Mouse (Mus musculus): ENCODE measurements around the gene Sdk1. TPM values are rescaled to one million over a fixed set of nuclear protein-coding genes. Genes with fewer than 3 reads are reported as not detected.

Sdk1 gene
- polyA plus RNA-seq (2015; fragmentation: Nextera tagmentation; extraction: Ambion mirVana): 1.7 and 1.9 TPM in 2 replicates

GRCm38 (mm10) chr5:141240841-141241543 is at the start of gene Sdk1:
Gene Sdk1, plus strand, starts transcription at chr5:141241490.
- peak within 1 kb of the TSS; percentile 74 for H3K27ac ChIP-seq
- under 1% methylated on average over 48 of the region's 77 CpGs for WGBS

GRCm38 (mm10) chr5:141197278-141197677 is 44.0 kb upstream of the Sdk1 start:
- H3K9ac ChIP-seq: no peak overlapping the region
- no peaks in the 10 kb centered on the region for H3K36me3 ChIP-seq
- no peaks in the 10 kb centered on the region for H3K9me3 ChIP-seq
- H3K4me3 ChIP-seq: no peak overlapping the region
- 22% methylated on average over 4 of the region's 4 CpGs for WGBS
- no peaks in the 10 kb centered on the region for H3K27me3 ChIP-seq
- H3K4me1 ChIP-seq: peaks cover 12% of the 10 kb centered on the region
- H3K27ac ChIP-seq: no peak overlapping the region
- peak overlapping the region; percentile 22; the same call in 1 of the 2 replicates for H3K4me2 ChIP-seq
- no peak for ATAC-seq (ENCODE audit: insufficient number of reproducible peaks, low FRiP score, low TSS enrichment, low read depth)

More at GRCm38 (mm10) chr5:141240841-141241543, at the start of gene Sdk1:
- H3K4me1 ChIP-seq: peaks cover 43% of the 10 kb centered on the region
- peak within 1 kb of the TSS; percentile 76 for H3K9ac ChIP-seq
- H3K27me3 ChIP-seq: peaks cover 32% of the 10 kb centered on the region
- no peaks in the 10 kb centered on the region for H3K36me3 ChIP-seq
- H3K4me3 ChIP-seq: peak within 1 kb of the TSS; percentile 67
- ATAC-seq (ENCODE audit: insufficient number of reproducible peaks, low FRiP score, low TSS enrichment, low read depth): peak; percentile 93
- no peaks in the 10 kb centered on the region for H3K9me3 ChIP-seq
- peak within 1 kb of the TSS; percentile 96 for H3K4me2 ChIP-seq

GRCm38 (mm10) chr5:141202276-141203065 is 38.8 kb upstream of the Sdk1 start:
- Histone ChIP-seq H3K9me3 (no peaks in the 10 kb centered on the region), H3K4me1 (peaks cover 5% of the 10 kb centered on the region; the same call in 1 of the 2 replicates), H3K9ac (no peak overlapping the region), H3K4me2 (no peak overlapping the region), H3K27me3 (no peaks in the 10 kb centered on the region), H3K4me3 (no peak overlapping the region), H3K27ac (peak overlapping the region; percentile 57; the same call in 1 of the 2 replicates), H3K36me3 (no peaks in the 10 kb centered on the region)
- ATAC-seq (ENCODE audit: insufficient number of reproducible peaks, low FRiP score, low TSS enrichment, low read depth): no peak
- 55% methylated on average over 11 of the region's 11 CpGs for WGBS

GRCm38 (mm10) chr5:141207061-141207460 is 34.2 kb upstream of the Sdk1 start:
- Histone ChIP-seq H3K36me3 (no peaks in the 10 kb centered on the region), H3K9ac (no peak overlapping the region), H3K4me1 (peaks cover 5% of the 10 kb centered on the region; the same call in 1 of the 2 replicates), H3K9me3 (no peaks in the 10 kb centered on the region), H3K4me3 (no peak overlapping the region), H3K27me3 (no peaks in the 10 kb centered on the region), H3K4me2 (no peak overlapping the region), H3K27ac (no peak overlapping the region)
- ATAC-seq (ENCODE audit: insufficient number of reproducible peaks, low FRiP score, low TSS enrichment, low read depth): no peak
- 42% methylated on average over 5 of the region's 5 CpGs for WGBS

GRCm38 (mm10) chr5:141225243-141225642 is 16.0 kb upstream of the Sdk1 start:
- Histone ChIP-seq H3K36me3 (no peaks in the 10 kb centered on the region), H3K4me3 (no peak overlapping the region), H3K27ac (no peak overlapping the region), H3K9ac (no peak overlapping the region), H3K27me3 (no peaks in the 10 kb centered on the region), H3K4me2 (no peak overlapping the region), H3K9me3 (no peaks in the 10 kb centered on the region), H3K4me1 (no peaks in the 10 kb centered on the region)
- WGBS: 64% methylated on average over 3 of the region's 3 CpGs
- ATAC-seq (ENCODE audit: insufficient number of reproducible peaks, low FRiP score, low TSS enrichment, low read depth): no peak

GRCm38 (mm10) chr5:141234326-141234725 is 7.0 kb upstream of the Sdk1 start:
- 18% methylated on average over 4 of the region's 4 CpGs for WGBS
- Histone ChIP-seq H3K4me1 (peaks cover 7% of the 10 kb centered on the region; the same call in 1 of the 2 replicates), H3K9me3 (no peaks in the 10 kb centered on the region), H3K27ac (no peak overlapping the region), H3K9ac (no peak overlapping the region), H3K4me3 (no peak overlapping the region), H3K36me3 (no peaks in the 10 kb centered on the region), H3K4me2 (no peak overlapping the region), H3K27me3 (no peaks in the 10 kb centered on the region; the same call in 1 of the 2 replicates)
- ATAC-seq (ENCODE audit: insufficient number of reproducible peaks, low FRiP score, low TSS enrichment, low read depth): no peak

- H3K9ac ChIP-seq: no peak overlapping the region
- H3K4me1 ChIP-seq: peaks cover 43% of the 10 kb centered on the region
- H3K36me3 ChIP-seq: no peaks in the 10 kb centered on the region
- no peaks in the 10 kb centered on the region for H3K9me3 ChIP-seq
- no peak overlapping the region for H3K27ac ChIP-seq
- no peak overlapping the region for H3K4me2 ChIP-seq
- H3K4me3 ChIP-seq: no peak overlapping the region
- 28% methylated on average over 5 of the region's 5 CpGs for WGBS
- H3K27me3 ChIP-seq: peaks cover 31% of the 10 kb centered on the region
- ATAC-seq (ENCODE audit: insufficient number of reproducible peaks, low FRiP score, low TSS enrichment, low read depth): no peak
These were observed 1.9 kb upstream of the Sdk1 start for GRCm38 (mm10) chr5:141239401-141239800.

GRCm38 (mm10) chr5:141240441-141240840 is 849 bp upstream of the Sdk1 start:
- Histone ChIP-seq H3K4me2 (peak overlapping the region; percentile 96), H3K4me3 (peak overlapping the region; percentile 67), H3K27me3 (peaks cover 32% of the 10 kb centered on the region), H3K36me3 (no peaks in the 10 kb centered on the region), H3K4me1 (peaks cover 43% of the 10 kb centered on the region), H3K9me3 (no peaks in the 10 kb centered on the region), H3K9ac (0 out of 2 replicates have a peak overlapping the region, but pooled peaks have one; percentile 33), H3K27ac (peak overlapping the region; percentile 74)
- ATAC-seq (ENCODE audit: insufficient number of reproducible peaks, low FRiP score, low TSS enrichment, low read depth): 0 out of 2 replicates have a peak, but pooled peaks have one; percentile 25
- WGBS: under 1% methylated on average over 10 of the region's 10 CpGs

- Histone ChIP-seq H3K36me3 (no peaks in the 10 kb centered on the region), H3K4me3 (peak overlapping the region; percentile 67), H3K4me2 (peak overlapping the region; percentile 96), H3K4me1 (peaks cover 43% of the 10 kb centered on the region), H3K27me3 (peaks cover 32% of the 10 kb centered on the region), H3K9me3 (no peaks in the 10 kb centered on the region), H3K9ac (peak overlapping the region; percentile 76), H3K27ac (peak overlapping the region; percentile 73)
- ATAC-seq (ENCODE audit: insufficient number of reproducible peaks, low FRiP score, low TSS enrichment, low read depth): peak; percentile 41; the same call in 1 of the 2 replicates
- under 1% methylated on average over 71 of the region's 82 CpGs for WGBS
These were observed 475 bp downstream of the Sdk1 start for GRCm38 (mm10) chr5:141241645-141242284.

- H3K27ac ChIP-seq: no peak overlapping the region
- no peaks in the 10 kb centered on the region for H3K36me3 ChIP-seq
- peak overlapping the region; percentile 24; the same call in 1 of the 2 replicates for H3K9ac ChIP-seq
- peak overlapping the region; percentile 96 for H3K4me2 ChIP-seq
- no peaks in the 10 kb centered on the region for H3K9me3 ChIP-seq
- no peak for ATAC-seq (ENCODE audit: insufficient number of reproducible peaks, low FRiP score, low TSS enrichment, low read depth)
- H3K4me3 ChIP-seq: peak overlapping the region; percentile 67
- 4% methylated on average over 33 of the region's 33 CpGs for WGBS
- peaks cover 43% of the 10 kb centered on the region for H3K4me1 ChIP-seq
- peaks cover 32% of the 10 kb centered on the region for H3K27me3 ChIP-seq
These were observed 2.1 kb downstream of the Sdk1 start for GRCm38 (mm10) chr5:141243253-141243965.

GRCm38 (mm10) chr5:141264253-141264652 is 23.0 kb downstream of the Sdk1 start:
- Histone ChIP-seq H3K9me3 (no peaks in the 10 kb centered on the region), H3K4me3 (no peak overlapping the region), H3K27me3 (no peaks in the 10 kb centered on the region), H3K9ac (no peak overlapping the region), H3K36me3 (no peaks in the 10 kb centered on the region), H3K27ac (no peak overlapping the region), H3K4me2 (no peak overlapping the region), H3K4me1 (no peaks in the 10 kb centered on the region)
- WGBS: 81% methylated on average over 1 of the region's 1 CpGs
- ATAC-seq (ENCODE audit: insufficient number of reproducible peaks, low FRiP score, low TSS enrichment, low read depth): no peak

Measured in limb, embryonic 15.5 days (tissue).